Mouse (Mus musculus) heart, embryonic 14.5 days (tissue): ENCODE measurements around the gene Olfr251. TPM values are rescaled to one million over a fixed set of nuclear protein-coding genes. Genes with fewer than 3 reads are reported as not detected.
"Not testable (repeated sequence)": the region's sequence is repeated elsewhere in the genome, so short reads cannot be mapped to it uniquely, and the experiment has no call there.

Source experiments
- ATAC-seq: fragments of 200-750 bp; cut with Nextera tagmentation; 2 replicates; pipeline ENCODE4 v1.8.0; 2017; ENCODE audit warnings: low read depth, moderate TSS enrichment; ENCODE audit not compliant: insufficient number of reproducible peaks, insufficient read depth, low FRiP score
- H3K27ac ChIP-seq, 2 experiments: fragments of 200-500 bp in 1 of 2; fragments of 300-500 bp in 1 of 2; sonication (generic) in 1 of 2; replicated peaks in 1 of 2; 2 replicates each; pipeline ENCODE4 v1.5.1; 2012 to 2014; ENCODE audit warnings: low read depth in 2 of 2, low read length in 2 of 2, control low read depth in 1 of 2, mild to moderate bottlenecking in 1 of 2, mixed read lengths in 1 of 2; ENCODE audit not compliant: control insufficient read depth in 1 of 2, insufficient read depth in 1 of 2
- H3K27me3 ChIP-seq: fragments of 300-500 bp; sonication (generic); 2 replicates; pipeline ENCODE4 v1.6.1; 2014; ENCODE audit warnings: mild to moderate bottlenecking, low read length, control low read depth; ENCODE audit not compliant: control insufficient read depth, insufficient read depth
- H3K36me3 ChIP-seq: fragments of 300-500 bp; sonication (generic); 2 replicates; pipeline ENCODE4 v1.6.1; 2014; ENCODE audit warnings: mild to moderate bottlenecking, control low read depth, low read length, mixed read lengths; ENCODE audit not compliant: control insufficient read depth, insufficient read depth
- H3K4me1 ChIP-seq, 2 experiments: fragments of 200-500 bp in 1 of 2; fragments of 300-500 bp in 1 of 2; sonication (generic) in 1 of 2; 2 replicates each; pipeline ENCODE4 v1.6.1; 2012 to 2014; ENCODE audit warnings: low read length in 2 of 2, control low read depth in 1 of 2, mixed read lengths in 1 of 2; ENCODE audit not compliant: control insufficient read depth in 2 of 2, insufficient read depth in 2 of 2
- H3K4me2 ChIP-seq: fragments of 300-500 bp; sonication (generic); 2 replicates; pipeline ENCODE4 v1.6.1; 2014; ENCODE audit warnings: mild to moderate bottlenecking, low read length
- H3K4me3 ChIP-seq, 2 experiments: fragments of 200-500 bp in 1 of 2; fragments of 300-500 bp in 1 of 2; sonication (generic) in 1 of 2; 2 replicates each; pipeline ENCODE4 v1.5.1; 2012 to 2014; ENCODE audit warnings: low read length in 2 of 2, mild to moderate bottlenecking in 2 of 2, control low read depth in 1 of 2, low read depth in 1 of 2, moderate library complexity in 1 of 2; ENCODE audit not compliant: control insufficient read depth in 1 of 2, insufficient read depth in 1 of 2
- H3K9ac ChIP-seq: fragments of 300-500 bp; sonication (generic); 2 replicates; pipeline ENCODE4 v1.6.1; 2014; ENCODE audit warnings: mild to moderate bottlenecking, low read length
- H3K9me3 ChIP-seq: fragments of 300-500 bp; sonication (generic); 2 replicates; pipeline ENCODE4 v1.6.1; 2016; ENCODE audit warnings: low read length, control low read depth; ENCODE audit not compliant: control insufficient read depth
- WGBS: fragments of 180-500 bp; shearing (Covaris S2); extraction: QIAGEN DNeasy Blood & Tissue Kit; methylation state at CpG from one replicate; pipeline ENCODE4 v1.1.7; 2014; 5-methylcytosine and 5-hydroxymethylcytosine counted together
- polyA plus RNA-seq: library from polyadenylated mRNA; unstranded; fragments of >200 nt; fragmentation: Nextera tagmentation; extraction: Ambion mirVana; gene quantifications from 2 replicates; pipeline ENCODE4 v1.2.1, GENCODE M21; 2014

The Olfr251 gene
- not detected in 2 replicates for polyA plus RNA-seq

DNA sequence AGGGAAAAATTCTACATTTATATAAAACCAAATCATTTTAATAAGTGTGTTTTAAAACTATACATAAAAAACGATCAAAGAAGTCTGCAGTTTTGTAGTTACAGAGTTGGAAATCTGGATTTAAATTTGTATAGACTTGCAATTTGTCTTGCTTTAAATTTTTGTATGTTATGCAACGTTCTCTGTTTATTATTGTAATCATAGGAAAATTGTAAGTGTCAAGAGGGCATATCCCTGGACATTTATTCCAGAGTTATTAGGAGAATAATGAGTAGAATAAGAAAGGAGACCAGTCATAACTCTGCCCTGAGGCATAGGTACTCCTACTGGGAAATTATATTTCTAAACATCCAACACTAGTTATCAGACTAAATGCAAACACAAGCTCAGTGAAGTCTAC, at the start of gene Olfr251:
TSS of gene Olfr251 (plus strand) at position 301 of the 400 bp plus-strand sequence.
- no peak within 1 kb of the TSS for H3K9ac ChIP-seq
- no peak within 1 kb of the TSS for H3K4me2 ChIP-seq
- WGBS = 57% methylated on average over 2 of the region's 2 CpGs
- no peaks in the 10 kb centered on the region for H3K4me1 ChIP-seq
- H3K9me3 ChIP-seq = 0 out of 2 replicates have a peak, but pooled peaks cover 2% of the 10 kb centered on the region
- H3K4me3 ChIP-seq = no peak within 1 kb of the TSS
- H3K36me3 ChIP-seq = no peaks in the 10 kb centered on the region
- no peak within 1 kb of the TSS for H3K27ac ChIP-seq
- no peak for ATAC-seq
- no peaks in the 10 kb centered on the region for H3K27me3 ChIP-seq

DNA sequence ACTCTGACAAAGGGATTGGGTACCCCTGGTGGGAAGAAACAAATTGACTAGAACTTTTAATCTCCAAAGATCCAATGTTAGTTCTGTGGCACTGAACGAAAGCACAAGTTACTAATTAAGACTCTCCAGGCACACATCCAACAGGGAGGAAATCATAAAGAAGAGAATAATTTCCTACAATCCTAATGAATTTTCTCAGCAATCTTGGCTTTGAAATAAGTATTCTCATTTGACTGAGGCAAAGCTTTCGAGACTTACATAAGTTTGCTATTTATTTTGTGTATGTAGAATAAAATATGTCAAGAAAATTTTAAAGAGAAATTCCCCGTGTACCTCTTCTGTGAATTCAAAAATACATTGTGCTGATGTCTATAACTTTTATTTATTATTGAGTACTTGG, 48.1 kb upstream of the Olfr251 start, which contains the start of gene Olfr25:
TSS of gene Olfr25 (plus strand) at position 301 of the 400 bp plus-strand sequence.
- H3K36me3 ChIP-seq = no peaks in the 10 kb centered on the region
- H3K4me1 ChIP-seq = no peaks in the 10 kb centered on the region
- no peak for ATAC-seq
- H3K9ac ChIP-seq = no peak within 1 kb of the TSS
- H3K27ac ChIP-seq = no peak within 1 kb of the TSS
- H3K4me2 ChIP-seq = no peak within 1 kb of the TSS
- H3K27me3 ChIP-seq = no peaks in the 10 kb centered on the region
- no peaks in the 10 kb centered on the region for H3K9me3 ChIP-seq
- 79% methylated on average over 3 of the region's 3 CpGs for WGBS
- H3K4me3 ChIP-seq = no peak within 1 kb of the TSS

DNA sequence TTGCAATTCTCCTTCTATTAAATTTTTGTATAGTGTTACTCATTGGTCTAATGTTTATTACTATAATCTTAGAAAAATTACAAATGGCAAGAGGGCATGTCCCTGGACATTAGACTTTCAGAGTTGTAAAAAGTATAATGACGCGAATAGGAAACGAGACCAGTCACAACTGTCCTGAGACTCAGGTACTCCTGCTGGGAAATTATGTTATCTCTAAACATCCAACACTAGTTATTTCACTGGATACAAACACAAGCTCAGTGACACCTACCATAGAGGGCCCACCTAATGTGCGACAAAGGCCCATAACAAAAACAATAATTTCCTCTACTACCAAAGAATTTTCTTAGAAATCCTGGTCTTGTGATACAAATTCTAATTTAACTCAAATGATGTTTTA, 28.8 kb upstream of the Olfr251 start, which contains the start of gene Olfr898:
TSS of gene Olfr898 (plus strand) at position 301 of the 400 bp plus-strand sequence.
- no peaks in the 10 kb centered on the region for H3K9me3 ChIP-seq
- no peak within 1 kb of the TSS for H3K27ac ChIP-seq
- no peak within 1 kb of the TSS for H3K9ac ChIP-seq
- no peak within 1 kb of the TSS for H3K4me3 ChIP-seq
- ATAC-seq = no peak
- no peaks in the 10 kb centered on the region for H3K36me3 ChIP-seq
- H3K4me2 ChIP-seq = no peak within 1 kb of the TSS
- WGBS = 85% methylated on average over 4 of the region's 4 CpGs
- H3K4me1 ChIP-seq = no peaks in the 10 kb centered on the region
- H3K27me3 ChIP-seq = no peaks in the 10 kb centered on the region

DNA sequence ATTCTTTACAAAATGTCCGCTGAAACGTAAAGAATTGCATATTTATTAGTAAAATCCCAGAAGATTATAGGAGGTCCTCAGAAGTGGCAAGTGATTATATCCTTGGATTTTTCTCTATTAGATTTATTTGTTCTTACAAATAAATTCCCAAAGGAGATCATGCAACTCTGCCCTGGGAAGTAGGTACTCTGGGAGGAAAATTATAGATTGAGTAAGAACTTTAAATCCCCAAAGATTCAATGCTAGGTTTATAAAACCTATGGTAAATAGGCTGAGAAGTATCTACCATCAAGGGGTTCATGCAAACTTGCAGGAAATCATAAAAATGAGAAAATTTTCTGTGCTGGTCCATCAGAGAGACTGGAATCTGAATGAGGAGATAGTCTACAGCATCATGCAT, 10.3 kb upstream of the Olfr251 start, which contains the start of gene Olfr250:
TSS of gene Olfr250 (plus strand) at position 301 of the 400 bp plus-strand sequence.
- H3K27me3 ChIP-seq = no peaks in the 10 kb centered on the region
- no peak for ATAC-seq
- H3K9me3 ChIP-seq = no peaks in the 10 kb centered on the region
- no peak within 1 kb of the TSS for H3K4me2 ChIP-seq
- H3K4me1 ChIP-seq = no peaks in the 10 kb centered on the region
- H3K4me3 ChIP-seq = no peak within 1 kb of the TSS
- H3K9ac ChIP-seq = no peak within 1 kb of the TSS
- no peaks in the 10 kb centered on the region for H3K36me3 ChIP-seq
- no peak within 1 kb of the TSS for H3K27ac ChIP-seq
- WGBS = 83% methylated on average over 2 of the region's 2 CpGs

DNA sequence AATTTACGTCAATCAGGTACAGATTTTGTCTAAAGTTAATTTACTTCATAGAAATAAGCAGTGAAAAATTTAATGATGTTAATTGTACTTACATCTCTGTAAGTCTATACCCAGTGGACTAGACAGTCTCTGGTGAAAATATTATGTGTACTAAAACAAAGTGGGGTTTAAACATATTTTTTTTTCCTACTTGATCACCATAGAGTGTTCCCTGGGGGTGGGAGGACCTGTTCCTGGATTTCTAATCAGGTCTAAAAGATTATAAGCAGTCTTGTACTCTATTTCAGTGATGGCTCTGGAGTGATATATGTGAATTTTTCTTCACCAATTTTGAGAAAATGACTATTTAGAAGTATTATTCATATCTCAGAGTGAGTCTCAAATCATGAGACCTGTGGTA, 24.5 kb downstream of the Olfr251 start, which contains the start of gene Olfr147:
TSS of gene Olfr147 (plus strand) at position 301 of the 400 bp plus-strand sequence.
- H3K27me3 ChIP-seq = no peaks in the 10 kb centered on the region
- H3K9ac ChIP-seq = no peak within 1 kb of the TSS
- no peaks in the 10 kb centered on the region for H3K36me3 ChIP-seq
- no peaks in the 10 kb centered on the region for H3K4me1 ChIP-seq
- no peak within 1 kb of the TSS for H3K4me2 ChIP-seq
- ATAC-seq = no peak
- no peaks in the 10 kb centered on the region for H3K9me3 ChIP-seq
- H3K4me3 ChIP-seq = no peak within 1 kb of the TSS
- H3K27ac ChIP-seq = no peak within 1 kb of the TSS
- WGBS = 70% methylated on average over 1 of the region's 1 CpGs

DNA sequence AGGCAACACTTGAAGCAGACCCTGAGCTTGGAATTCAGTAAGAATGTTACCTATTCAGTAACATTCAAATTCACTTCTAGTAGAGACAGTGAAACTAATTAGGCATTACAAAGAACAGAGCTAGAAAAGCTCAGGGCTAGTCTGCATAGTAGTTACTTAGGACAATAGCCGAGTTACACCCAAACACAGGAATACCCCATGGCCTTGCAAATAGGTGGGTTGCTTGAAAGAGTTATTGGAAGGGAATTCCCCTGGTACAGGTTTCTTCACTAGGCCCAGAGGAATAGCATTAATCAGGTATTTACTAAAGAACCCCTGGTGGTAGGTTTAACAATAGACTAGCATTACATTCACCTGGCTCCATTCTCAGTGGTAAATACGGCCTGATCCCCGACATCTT, 30.6 kb downstream of the Olfr251 start:
- H3K9me3 ChIP-seq, H3K4me3 ChIP-seq, ATAC-seq, H3K4me2 ChIP-seq, H3K9ac ChIP-seq, H3K4me1 ChIP-seq, H3K36me3 ChIP-seq, H3K27ac ChIP-seq, H3K27me3 ChIP-seq: not testable (repeated sequence)
- 84% methylated on average over 3 of the region's 3 CpGs for WGBS

DNA sequence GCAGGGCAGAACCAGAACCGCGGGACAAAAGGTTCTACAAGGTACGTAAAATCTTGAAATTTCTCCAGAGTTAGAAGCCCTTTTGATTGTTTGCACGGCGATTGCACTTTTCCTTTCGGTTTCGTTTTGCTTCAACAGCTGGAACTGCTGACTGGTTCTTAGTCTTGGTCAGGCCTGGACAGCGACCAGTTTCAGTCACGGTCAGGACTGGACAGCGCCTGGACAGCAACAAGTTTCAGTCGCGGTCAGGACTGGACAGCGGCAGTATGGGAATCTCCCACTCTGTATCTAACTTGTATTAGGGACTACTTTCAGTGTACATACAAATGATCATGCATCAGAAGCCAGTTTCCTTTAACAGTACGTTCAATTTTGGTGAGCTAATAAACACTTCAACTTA, 36.6 kb downstream of the Olfr251 start:
- not testable (repeated sequence) for H3K9ac ChIP-seq, H3K4me1 ChIP-seq, H3K4me3 ChIP-seq, H3K27ac ChIP-seq, H3K9me3 ChIP-seq, ATAC-seq, H3K27me3 ChIP-seq, H3K4me2 ChIP-seq, H3K36me3 ChIP-seq
- 85% methylated on average over 14 of the region's 14 CpGs for WGBS

DNA sequence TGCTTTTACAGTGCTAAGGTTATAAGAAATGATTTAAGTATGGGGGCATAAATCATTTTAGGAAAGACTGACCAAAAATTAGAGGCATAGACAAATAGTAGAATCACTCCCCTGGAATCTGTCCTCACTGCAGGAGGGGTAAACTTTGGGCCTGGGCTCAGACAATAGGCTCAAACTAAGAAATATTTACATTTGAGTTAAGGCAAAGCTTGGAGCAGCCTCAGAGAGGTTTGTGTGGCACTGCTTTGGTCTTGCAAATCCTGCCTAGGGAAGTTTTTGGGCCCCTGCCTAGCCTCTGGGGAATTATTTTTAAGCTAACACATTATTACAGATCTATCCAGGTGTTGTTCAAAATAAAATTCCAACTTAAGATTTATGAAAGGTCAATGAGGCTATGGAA, 46.9 kb downstream of the Olfr251 start:
- H3K36me3 ChIP-seq = no peaks in the 10 kb centered on the region
- no peak for ATAC-seq
- no peak overlapping the region for H3K4me3 ChIP-seq
- 0 out of 2 replicates have a peak, but pooled peaks cover 6% of the 10 kb centered on the region for H3K9me3 ChIP-seq
- H3K27me3 ChIP-seq = no peaks in the 10 kb centered on the region
- H3K4me1 ChIP-seq = no peaks in the 10 kb centered on the region
- no peak overlapping the region for H3K4me2 ChIP-seq
- H3K27ac ChIP-seq = no peak overlapping the region
- H3K9ac ChIP-seq = no peak overlapping the region
